Mouse (Mus musculus) liver, adult 2 months (tissue): Measurements from ENCODE around the gene Acvr1b. TPM values are rescaled to one million over a fixed set of nuclear protein-coding genes. Genes with fewer than 3 reads are reported as not detected.

ENCODE experiments used
- DNase-seq: peaks from one replicate; pipeline ENCODE4 v3.0.0-alpha.2; 2011; ENCODE audit warnings: low read depth, low spot score; ENCODE audit errors: extremely low read depth
- H3K27ac ChIP-seq: fragments of 200-500 bp; replicated peaks from 2 replicates; pipeline ENCODE4 v1.5.1; 2012; ENCODE audit warnings: low read depth, mild to moderate bottlenecking, control low read depth, inconsistent platforms, low read length; ENCODE audit not compliant: insufficient read depth
- H3K27me3 ChIP-seq: fragments of 200-500 bp; 2 replicates; pipeline ENCODE4 v1.6.1; 2012; ENCODE audit warnings: mild to moderate bottlenecking, moderate library complexity, low read length, inconsistent platforms; ENCODE audit not compliant: control insufficient read depth, insufficient read depth
- H3K36me3 ChIP-seq: fragments of 200-500 bp; 2 replicates; pipeline ENCODE4 v1.6.1; 2012; ENCODE audit warnings: low read length, inconsistent platforms; ENCODE audit not compliant: control insufficient read depth, insufficient read depth
- H3K4me1 ChIP-seq: fragments of 200-500 bp; 2 replicates; pipeline ENCODE4 v1.6.1; 2011; ENCODE audit warnings: low read length; ENCODE audit not compliant: control insufficient read depth, insufficient read depth
- H3K4me3 ChIP-seq: fragments of 200-500 bp; 2 replicates; pipeline ENCODE4 v1.5.1; 2011; ENCODE audit warnings: low read depth, mild to moderate bottlenecking, control low read depth, low read length, moderate library complexity; ENCODE audit not compliant: insufficient read depth
- H3K79me2 ChIP-seq: fragments of 200-500 bp; 2 replicates; pipeline ENCODE4 v1.6.1; 2012; ENCODE audit warnings: inconsistent platforms, mild to moderate bottlenecking, low read length, moderate library complexity; ENCODE audit not compliant: control insufficient read depth, insufficient read depth
- H3K9ac ChIP-seq: fragments of 200-500 bp; 2 replicates; pipeline ENCODE4 v1.6.1; 2012; ENCODE audit warnings: low read depth, mild to moderate bottlenecking, control low read depth, inconsistent platforms, low read length
- CTCF ChIP-seq: fragments of 200-500 bp; IDR thresholded peaks from 2 replicates; pipeline ENCODE4 v1.5.1; 2011; ENCODE audit warnings: low read depth, low read length, control low read depth
- POLR2A ChIP-seq: fragments of 200-500 bp; IDR thresholded peaks from 2 replicates; pipeline ENCODE4 v1.6.1; 2011; ENCODE audit warnings: low read length, control low read depth; ENCODE audit not compliant: insufficient read depth; ENCODE audit errors: extremely low read depth
- WGBS: fragments of 180-500 bp; shearing (Covaris S2); methylation state at CpG from one replicate; pipeline ENCODE4 v1.1.7; 2018; 5-methylcytosine and 5-hydroxymethylcytosine counted together
- polyA plus RNA-seq: library from polyadenylated mRNA; depleted of rRNA; stranded (reverse); fragments of >200 nt; gene quantifications from 2 replicates; pipeline ENCODE4 v1.2.3, GENCODE M21; 2012
- total RNA-seq: library from RNA; depleted of rRNA; stranded (reverse); fragments of >200 nt; gene quantifications from 2 replicates; pipeline ENCODE4 v1.2.3, GENCODE M21; 2014

The Acvr1b gene
- total and polyA plus RNA-seq, 2 experiments = 5.0 to 9.6 TPM

- no peak for TF ChIP-seq POLR2A
- TF ChIP-seq CTCF = no peak
- H3K4me1 ChIP-seq = no peaks in the 10 kb centered on the region
- peaks cover 5% of the 10 kb centered on the region; the same call in 1 of the 2 replicates for H3K27me3 ChIP-seq
- no peak overlapping the region for H3K9ac ChIP-seq
- H3K27ac ChIP-seq = no peak overlapping the region
- DNase-seq = peak; percentile 60
- H3K79me2 ChIP-seq = no peaks in the 10 kb centered on the region
- H3K36me3 ChIP-seq = no peaks in the 10 kb centered on the region
- H3K4me3 ChIP-seq = no peak overlapping the region
- WGBS = 53% methylated on average over 21 of the region's 21 CpGs
Observed at GRCm38 (mm10) chr15:101228866-101229590, 55.2 kb downstream of the Acvr1b start.

- Histone ChIP-seq H3K36me3 (no peaks in the 10 kb centered on the region), H3K4me1 (no peaks in the 10 kb centered on the region), H3K9ac (no peak overlapping the region), H3K27me3 (no peaks in the 10 kb centered on the region), H3K27ac (no peak overlapping the region), H3K79me2 (no peaks in the 10 kb centered on the region), H3K4me3 (no peak overlapping the region)
- TF ChIP-seq CTCF (no peak), POLR2A (no peak)
- WGBS = 96% methylated on average over 19 of the region's 19 CpGs
- DNase-seq = no peak
Observed at GRCm38 (mm10) chr15:101230503-101230902, 56.6 kb downstream of the Acvr1b start.

- WGBS = 78% methylated on average over 23 of the region's 23 CpGs
- DNase-seq = peak; percentile 37
- Histone ChIP-seq H3K79me2 (no peaks in the 10 kb centered on the region), H3K4me1 (no peaks in the 10 kb centered on the region), H3K36me3 (no peaks in the 10 kb centered on the region), H3K4me3 (no peak overlapping the region), H3K27ac (no peak overlapping the region), H3K9ac (no peak overlapping the region), H3K27me3 (no peaks in the 10 kb centered on the region)
- TF ChIP-seq CTCF (peak; percentile 52), POLR2A (no peak)
Observed at GRCm38 (mm10) chr15:101230995-101231647, 57.3 kb downstream of the Acvr1b start.

GRCm38 (mm10) chr15:101231648-101232180, 57.8 kb downstream of the Acvr1b start:
- Histone ChIP-seq H3K36me3 (no peaks in the 10 kb centered on the region), H3K4me3 (no peak overlapping the region), H3K9ac (no peak overlapping the region), H3K4me1 (no peaks in the 10 kb centered on the region), H3K27ac (no peak overlapping the region), H3K27me3 (no peaks in the 10 kb centered on the region), H3K79me2 (no peaks in the 10 kb centered on the region)
- 80% methylated on average over 56 of the region's 56 CpGs for WGBS
- TF ChIP-seq CTCF = no peak
- TF ChIP-seq POLR2A = no peak
- DNase-seq = no peak

GRCm38 (mm10) chr15:101232607-101233006, 58.7 kb downstream of the Acvr1b start:
- WGBS = 92% methylated on average over 4 of the region's 4 CpGs
- Histone ChIP-seq H3K36me3 (no peaks in the 10 kb centered on the region), H3K27me3 (no peaks in the 10 kb centered on the region), H3K4me1 (no peaks in the 10 kb centered on the region), H3K79me2 (no peaks in the 10 kb centered on the region), H3K27ac (no peak overlapping the region), H3K4me3 (no peak overlapping the region), H3K9ac (no peak overlapping the region)
- no peak for DNase-seq
- TF ChIP-seq POLR2A (no peak), CTCF (no peak)
